Mouse (Mus musculus) brain, adult 10 weeks (tissue): ENCODE data around the gene Inpp5e. TPM values are rescaled to one million over a fixed set of nuclear protein-coding genes. Genes with fewer than 3 reads are reported as not detected.

Experiments
- polyA plus RNA-seq: library from polyadenylated mRNA; stranded (reverse); fragments of 350-450 nt; fragmentation: Illumina TruSeq; extraction: RNeasy Lipid Tissue Mini Kit (QIAGEN cat#74804); gene quantifications from one replicate; pipeline ENCODE4 v1.2.3, GENCODE M21; 2015; ENCODE audit warnings: low read depth, low replicate concordance

Inpp5e gene
- 18.1 TPM for polyA plus RNA-seq

DNA sequence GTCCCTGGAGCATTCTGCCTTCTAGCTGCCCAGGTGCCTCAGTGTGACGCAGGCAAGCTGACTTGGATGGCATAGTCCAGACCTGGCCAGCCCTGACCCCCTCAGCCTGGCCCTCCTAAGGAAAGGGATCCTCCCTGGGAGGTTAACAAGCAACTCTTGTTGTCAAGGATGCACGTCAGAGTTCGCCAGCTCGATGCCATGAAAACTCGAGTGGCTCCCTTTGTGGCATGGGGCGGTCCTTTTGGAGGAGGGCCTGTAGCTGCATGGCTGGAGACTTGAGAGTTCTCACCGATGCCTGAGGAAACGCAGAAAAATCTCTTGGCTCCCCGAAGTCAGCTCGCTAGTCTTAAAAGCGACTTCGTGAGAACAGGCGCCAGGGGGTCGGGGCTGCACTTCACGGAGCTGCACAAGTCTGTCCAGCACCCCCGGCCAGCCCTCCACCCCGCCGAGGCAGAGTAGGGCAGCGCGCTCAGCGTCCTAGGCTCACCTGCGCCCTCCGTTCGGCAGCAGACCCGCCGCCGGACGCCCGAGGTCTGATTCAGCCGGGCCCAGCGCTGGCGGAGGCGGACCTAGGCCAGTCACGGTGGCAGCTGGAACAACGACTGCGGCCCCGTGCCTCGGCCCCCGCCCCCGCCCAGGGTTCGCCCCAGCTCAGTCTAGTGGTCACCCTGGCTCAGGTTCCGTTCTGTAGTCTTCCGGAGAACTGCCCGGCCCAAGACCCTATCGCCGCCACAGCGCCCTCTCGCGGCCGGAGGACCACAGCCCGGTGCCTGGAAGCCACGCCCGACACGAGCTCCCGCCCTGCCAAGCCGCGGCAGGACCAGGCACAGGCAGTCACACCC lies at the start of gene Inpp5e:
Inpp5e (minus strand) TSS at position 689 of the 842 bp plus-strand sequence.

DNA sequence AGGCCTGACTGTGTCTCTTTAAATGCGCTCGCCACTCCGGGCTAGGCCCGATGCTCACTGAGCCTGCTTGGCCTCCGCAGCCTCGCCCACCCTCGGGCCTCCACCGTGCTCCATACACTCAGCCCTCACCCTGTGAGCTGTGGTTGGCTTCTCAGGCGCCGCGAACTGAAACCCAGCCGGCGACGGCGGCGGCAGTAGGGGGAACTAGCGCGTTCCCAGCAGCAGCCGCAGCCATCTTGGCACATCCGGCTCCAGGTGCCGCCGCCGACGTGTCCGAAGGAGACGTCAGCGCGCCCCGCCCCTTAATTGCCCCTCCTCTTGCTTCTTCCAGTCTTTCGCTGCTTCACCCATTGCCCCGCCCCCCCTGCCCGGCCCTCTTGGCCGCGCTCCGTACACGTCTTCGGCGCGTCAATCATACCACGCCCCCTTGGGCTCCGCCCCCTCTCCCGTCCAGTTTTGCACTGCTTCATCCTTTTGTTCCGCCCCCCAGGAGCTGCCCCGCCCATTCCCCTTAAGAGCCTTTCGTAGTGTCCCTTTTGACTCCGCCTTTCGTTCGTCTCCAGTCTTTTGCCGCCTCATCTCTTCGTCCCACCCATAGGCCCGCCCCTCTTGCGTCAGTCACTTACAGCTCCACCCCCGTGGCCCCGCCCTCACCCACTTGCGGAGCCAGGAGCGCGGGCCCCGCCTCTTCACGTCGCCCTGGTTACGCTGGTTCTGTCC lies 36.1 kb upstream of the Inpp5e start, which contains the start of gene Sec16a:
Sec16a (minus strand) TSS at position 271 of the 720 bp plus-strand sequence.

DNA sequence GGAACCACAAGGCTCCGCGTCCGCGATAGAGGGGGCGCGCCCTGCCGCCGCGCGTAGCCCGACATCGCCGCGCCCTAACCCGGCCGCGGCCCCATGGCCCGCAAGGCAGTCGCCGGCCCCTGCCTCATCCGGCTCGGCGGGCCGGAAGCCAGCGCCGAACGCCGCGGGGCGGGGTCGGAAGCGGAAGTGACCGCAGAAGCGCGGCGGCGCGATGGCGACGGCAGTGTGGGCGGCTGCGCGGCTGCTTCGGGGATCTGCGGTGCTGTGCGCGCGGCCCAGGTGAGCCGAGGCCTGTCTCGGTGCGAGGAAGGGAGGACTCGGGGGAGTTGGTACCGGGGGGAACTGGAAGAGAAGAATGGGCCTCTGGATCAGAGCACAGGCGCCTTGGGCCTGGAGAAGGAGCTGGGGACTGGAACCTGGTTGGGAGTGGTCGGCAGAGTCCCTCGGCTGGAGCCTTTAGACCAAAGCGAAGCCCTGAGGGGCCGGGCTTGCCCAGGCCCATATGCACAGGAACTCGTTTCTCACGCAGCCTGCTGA lies 19.8 kb downstream of the Inpp5e start, which contains the start of the genes Entr1 and Pmpca:
Entr1 (minus strand) TSS at position 163 of the 537 bp plus-strand sequence.
Pmpca (plus strand) TSS at position 186 of the 537 bp plus-strand sequence.

DNA sequence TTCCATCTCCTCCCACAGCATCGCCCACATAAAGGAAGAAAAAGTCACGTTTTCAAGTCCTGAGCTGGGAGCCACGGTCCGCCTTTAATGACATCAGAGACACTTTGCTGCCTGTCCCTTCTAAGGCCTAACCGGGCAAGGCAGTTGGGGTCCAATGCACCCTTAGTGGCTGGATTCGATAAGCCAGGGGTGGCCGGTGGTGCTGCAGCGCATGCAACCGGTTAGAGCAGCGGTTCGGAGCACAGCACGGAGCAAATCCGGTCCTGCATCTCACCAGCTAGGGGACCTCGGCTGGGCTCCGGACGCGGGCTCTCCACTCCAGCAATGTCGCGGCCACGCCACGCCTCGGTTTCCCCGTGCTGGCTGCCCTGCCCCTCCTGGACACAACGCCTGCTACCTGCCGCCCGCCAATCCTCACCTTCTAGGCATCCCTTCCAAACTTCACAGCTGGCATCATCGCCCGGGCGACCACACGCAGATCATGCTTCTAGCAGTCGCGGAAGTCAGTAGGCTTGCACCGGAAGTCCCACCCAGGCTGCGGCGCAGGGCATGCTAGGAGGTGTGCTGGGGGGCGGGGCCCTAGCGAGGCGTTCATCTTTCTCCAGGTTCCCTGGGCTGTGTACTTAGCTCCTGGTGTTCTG lies 28.8 kb downstream of the Inpp5e start, which contains the start of gene Snapc4:
Snapc4 (minus strand) TSS at position 523 of the 641 bp plus-strand sequence.

DNA sequence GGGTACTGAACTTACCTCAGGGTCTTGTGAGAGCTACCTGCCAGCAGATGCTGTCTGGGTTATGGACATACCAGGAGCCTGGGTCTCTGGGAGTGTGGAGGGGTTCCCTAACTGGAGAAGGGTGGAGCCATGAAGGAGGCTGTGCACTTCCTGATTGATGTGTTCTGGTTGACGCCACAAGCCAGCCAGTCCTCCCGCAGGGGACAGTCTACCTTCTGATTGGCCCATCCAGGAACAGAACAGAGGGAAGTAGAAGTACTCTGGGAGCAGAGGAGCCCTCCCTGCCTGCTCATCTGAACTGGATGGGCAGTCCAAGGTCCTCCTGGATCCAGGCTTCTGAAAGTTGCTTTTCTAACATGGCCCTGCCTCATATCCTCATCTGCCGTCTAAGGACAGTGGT lies 48.2 kb downstream of the Inpp5e start, which contains the start of gene Card9:
Card9 (minus strand) TSS at position 147 of the 400 bp plus-strand sequence.

DNA sequence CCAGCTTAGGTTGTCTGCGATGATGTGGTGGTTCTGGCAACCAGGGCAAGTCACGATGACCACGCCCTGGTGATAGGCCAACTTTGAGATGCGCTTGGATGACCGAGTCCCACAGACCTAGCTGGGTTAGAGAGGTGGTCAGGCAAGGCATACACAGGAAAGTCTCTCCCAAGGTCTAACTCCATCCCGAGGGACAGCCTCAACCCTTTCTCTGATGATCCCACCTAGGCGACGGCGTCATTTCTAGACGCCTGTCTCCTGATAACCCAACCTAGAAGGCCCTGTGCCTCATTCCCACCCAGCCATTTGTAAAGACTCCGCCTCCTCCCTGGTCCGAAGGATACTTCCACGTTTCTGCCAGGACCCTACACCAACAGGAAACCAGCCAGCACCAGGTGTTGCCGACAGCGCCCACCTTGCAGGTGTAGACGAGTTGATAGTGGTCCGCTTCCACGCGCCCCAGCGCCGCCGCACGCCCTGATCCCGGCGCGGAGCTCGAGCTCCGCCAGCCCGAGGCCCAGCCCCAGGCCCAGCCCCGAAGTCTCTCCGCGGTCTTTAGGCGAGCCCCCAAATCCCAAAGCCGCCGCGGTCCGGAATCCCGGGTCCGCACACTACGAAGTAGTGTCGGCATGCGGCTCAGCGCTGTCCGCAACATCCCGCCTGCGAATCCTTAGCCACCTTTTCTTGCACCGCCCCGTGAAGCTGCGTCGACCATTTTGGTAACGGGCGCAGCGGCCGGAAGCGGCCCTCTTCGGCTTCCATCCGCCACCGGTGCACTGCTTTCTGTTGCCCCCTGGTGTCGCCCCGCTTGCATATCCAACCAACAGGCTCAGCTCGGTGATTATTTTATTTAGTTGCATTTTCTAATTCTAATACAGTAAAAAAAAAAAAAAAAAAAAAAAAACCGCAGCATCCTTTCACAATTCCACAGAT lies 57.4 kb downstream of the Inpp5e start, which contains the start of gene Dnlz:
Dnlz (minus strand) TSS at position 753 of the 933 bp plus-strand sequence.

Other genes with a start within 250 kb of the Inpp5e start
- gene Lhx3, start 200.9 kb downstream of the Inpp5e start, polyA plus RNA-seq: 0.30 TPM
- 18.2 TPM for gene Qsox2, start 171.7 kb downstream of the Inpp5e start, polyA plus RNA-seq
- gene Ccdc187, start 114.6 kb downstream of the Inpp5e start, polyA plus RNA-seq: 2.7 TPM
- gene Gpsm1, start 93.7 kb downstream of the Inpp5e start, polyA plus RNA-seq: 41.0 TPM
- 30.2 TPM for gene Dnlz, start 57.1 kb downstream of the Inpp5e start, polyA plus RNA-seq
- gene Card9, start 48.3 kb downstream of the Inpp5e start, polyA plus RNA-seq: 2.3 TPM
- 45.4 TPM for gene Snapc4, start 28.6 kb downstream of the Inpp5e start, polyA plus RNA-seq
- gene Entr1, start 19.9 kb downstream of the Inpp5e start, polyA plus RNA-seq: 131 TPM
- 81.1 TPM for gene Pmpca, start 19.9 kb downstream of the Inpp5e start, polyA plus RNA-seq
- gene Sec16a, start 36.0 kb upstream of the Inpp5e start, polyA plus RNA-seq: 26.0 TPM
- gene Notch1, start 107.5 kb upstream of the Inpp5e start, polyA plus RNA-seq: 7.8 TPM
- 88.0 TPM for gene Egfl7, start 170.8 kb upstream of the Inpp5e start, polyA plus RNA-seq
- gene Gm20532, start 177.4 kb upstream of the Inpp5e start, polyA plus RNA-seq: not detected
- 1.7 TPM for gene Agpat2, start 195.2 kb upstream of the Inpp5e start, polyA plus RNA-seq
- 82.0 TPM for gene Fam69b, start 219.3 kb upstream of the Inpp5e start, polyA plus RNA-seq